Mouse (Mus musculus) CH12.LX (cell line): ENCODE data around the gene Vps37b.

Source experiments
- BHLHE40 ChIP-seq: IDR thresholded peaks from 2 replicates; pipeline ENCODE4 v1.6.1; 2011; ENCODE audit warnings: mild to moderate bottlenecking, low read depth, low read length, improper control_type of control experiment
- MXI1 ChIP-seq: IDR thresholded peaks from 2 replicates; pipeline ENCODE4 v1.6.1; 2011; ENCODE audit warnings: mild to moderate bottlenecking, low read depth, low read length, improper control_type of control experiment
- SIN3A ChIP-seq: IDR thresholded peaks from 2 replicates; pipeline ENCODE4 v1.6.1; 2012; ENCODE audit warnings: low read length, improper control_type of control experiment, inconsistent platforms

DNA sequence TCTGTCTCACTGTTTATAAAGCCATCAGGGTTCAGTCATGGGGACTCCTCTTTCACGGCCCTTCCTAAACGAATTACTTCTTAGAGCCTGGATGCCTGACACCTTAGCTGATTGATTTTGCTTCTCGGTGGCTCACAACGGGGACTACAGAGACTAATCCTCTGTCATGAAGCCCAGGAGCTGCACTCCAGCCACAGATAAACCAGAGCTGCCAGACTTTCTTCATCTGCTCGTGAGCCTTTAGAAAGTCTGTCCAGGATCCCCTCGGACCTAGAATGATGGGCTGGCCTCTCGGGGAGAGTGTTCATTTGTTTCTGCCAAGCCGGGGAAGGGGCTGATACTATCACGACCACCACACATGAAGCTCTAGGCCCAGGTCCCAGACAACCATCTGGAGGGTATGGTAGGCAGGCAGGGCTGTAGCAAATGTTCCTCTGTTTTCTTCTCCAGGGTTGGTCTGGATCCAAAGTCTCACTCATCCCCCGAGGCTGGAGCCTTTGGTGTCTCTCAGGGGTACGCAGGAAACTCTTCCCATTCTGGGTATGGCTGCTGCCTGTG, 13.5 kb upstream of the Vps37b start:
- no peak for TF ChIP-seq MXI1
- no peak for TF ChIP-seq BHLHE40
- TF ChIP-seq SIN3A: no peak
